Mouse (Mus musculus) bone marrow macrophage, adult 2 months (primary cell): Measurements from ENCODE around the gene Vstm2l.

Experiments
- CTCF ChIP-seq: IDR thresholded peaks from 2 replicates; pipeline ENCODE4 v1.5.1; 2012; ENCODE audit warnings: low read depth, mild to moderate bottlenecking, low read length, moderate library complexity
- POLR2A ChIP-seq: IDR thresholded peaks from 2 replicates; pipeline ENCODE4 v1.6.1; 2012; ENCODE audit warnings: mild to moderate bottlenecking, low read depth, low read length, borderline replicate concordance

DNA sequence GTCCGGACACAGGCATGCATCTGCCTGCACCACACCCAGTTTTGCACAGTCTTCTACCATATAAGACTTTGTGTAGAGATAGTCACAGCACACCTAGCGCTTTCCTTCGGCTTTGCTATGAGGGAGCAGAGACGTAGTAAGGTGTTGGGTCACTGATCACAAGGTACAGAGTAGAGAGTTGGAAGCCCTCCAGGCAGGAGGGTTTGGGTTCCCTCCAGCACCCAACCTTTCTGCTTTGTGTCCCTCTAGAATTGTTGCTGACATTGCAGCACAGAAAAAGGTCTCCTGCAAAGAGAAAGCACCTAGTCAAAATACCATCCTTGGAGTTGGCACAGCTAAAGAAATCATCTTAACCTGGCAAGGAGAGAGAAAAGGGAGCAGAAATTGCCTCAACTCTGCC, 78.0 kb downstream of the Vstm2l start:
- TF ChIP-seq CTCF (no peak), POLR2A (no peak)
